Mouse (Mus musculus): ENCODE measurements around the gene Rimbp2. TPM values are rescaled to one million over a fixed set of nuclear protein-coding genes. Genes with fewer than 3 reads are reported as not detected.

Rimbp2 gene
- polyA plus RNA-seq, 1 experiment: not detected

- no peak for TF ChIP-seq CTCF (IDR thresholded peaks at IDR 0.05; ENCODE audit: extremely low read depth, insufficient read depth, insufficient read length, insufficient replicate concordance)
- TF ChIP-seq POLR2A (IDR thresholded peaks at IDR 0.05; ENCODE audit: low read depth, low read length): no peak
- WGBS: 79% methylated on average over 12 of the region's 12 CpGs
- DNase-seq (ENCODE audit: low read depth in 1 of 2, low spot score in 2 of 2): no peak
Observed at GRCm38 (mm10) chr5:128810006-128810405, 143.3 kb downstream of the Rimbp2 start.

GRCm38 (mm10) chr5:128809406-128809805 lies 143.9 kb downstream of the Rimbp2 start:
- no peak overlapping the region for H3K4me3 ChIP-seq (ENCODE audit: extremely low read depth, insufficient read depth, insufficient read length)
- no peak for DNase-seq (ENCODE audit: low read depth in 1 of 2, low spot score in 2 of 2)
- H3K36me3 ChIP-seq (ENCODE audit: control insufficient read depth, insufficient read depth, low read length): no peaks in the 10 kb centered on the region
- no peaks in the 10 kb centered on the region for H3K4me1 ChIP-seq (ENCODE audit: control insufficient read depth, insufficient read depth, insufficient read length)
- H3K27ac ChIP-seq (ENCODE audit: insufficient read depth, low read length): no peak overlapping the region
- H3K27me3 ChIP-seq (ENCODE audit: control insufficient read depth, insufficient read depth, low read length): no peaks in the 10 kb centered on the region
- TF ChIP-seq POLR2A (IDR thresholded peaks at IDR 0.05; ENCODE audit: low read depth, low read length) (no peak), CTCF (IDR thresholded peaks at IDR 0.05; ENCODE audit: extremely low read depth, insufficient read depth, insufficient read length, insufficient replicate concordance) (no peak)
- WGBS: 56% methylated on average over 5 of the region's 5 CpGs

More at GRCm38 (mm10) chr5:128810006-128810405, 143.3 kb downstream of the Rimbp2 start:
- Histone ChIP-seq H3K4me1 (ENCODE audit: control insufficient read depth, insufficient read depth, insufficient read length) (no peaks in the 10 kb centered on the region), H3K4me3 (ENCODE audit: extremely low read depth, insufficient read depth, insufficient read length) (no peak overlapping the region), H3K27me3 (ENCODE audit: control insufficient read depth, insufficient read depth, low read length) (no peaks in the 10 kb centered on the region), H3K36me3 (ENCODE audit: control insufficient read depth, insufficient read depth, low read length) (no peaks in the 10 kb centered on the region), H3K27ac (ENCODE audit: insufficient read depth, low read length) (no peak overlapping the region)

GRCm38 (mm10) chr5:128808547-128809182 lies 144.6 kb downstream of the Rimbp2 start:
- TF ChIP-seq POLR2A (IDR thresholded peaks at IDR 0.05; ENCODE audit: low read depth, low read length): no peak
- no peak for TF ChIP-seq CTCF (IDR thresholded peaks at IDR 0.05; ENCODE audit: extremely low read depth, insufficient read depth, insufficient read length, insufficient replicate concordance)
- Histone ChIP-seq H3K36me3 (ENCODE audit: control insufficient read depth, insufficient read depth, low read length) (no peaks in the 10 kb centered on the region), H3K4me3 (ENCODE audit: extremely low read depth, insufficient read depth, insufficient read length) (no peak overlapping the region), H3K27ac (ENCODE audit: insufficient read depth, low read length) (no peak overlapping the region), H3K27me3 (ENCODE audit: control insufficient read depth, insufficient read depth, low read length) (no peaks in the 10 kb centered on the region), H3K4me1 (ENCODE audit: control insufficient read depth, insufficient read depth, insufficient read length) (no peaks in the 10 kb centered on the region)
- 60% methylated on average over 9 of the region's 9 CpGs for WGBS
- no peak for DNase-seq (ENCODE audit: low read depth in 1 of 2, low spot score in 2 of 2)

- 82% methylated on average over 9 of the region's 9 CpGs for WGBS
- DNase-seq (ENCODE audit: low read depth in 1 of 2, low spot score in 2 of 2): no peak
- Histone ChIP-seq H3K27me3 (ENCODE audit: control insufficient read depth, insufficient read depth, low read length) (no peaks in the 10 kb centered on the region), H3K27ac (ENCODE audit: insufficient read depth, low read length) (no peak overlapping the region), H3K4me3 (ENCODE audit: extremely low read depth, insufficient read depth, insufficient read length) (no peak overlapping the region), H3K4me1 (ENCODE audit: control insufficient read depth, insufficient read depth, insufficient read length) (no peaks in the 10 kb centered on the region), H3K36me3 (ENCODE audit: control insufficient read depth, insufficient read depth, low read length) (no peaks in the 10 kb centered on the region)
- TF ChIP-seq CTCF (IDR thresholded peaks at IDR 0.05; ENCODE audit: extremely low read depth, insufficient read depth, insufficient read length, insufficient replicate concordance) (no peak), POLR2A (IDR thresholded peaks at IDR 0.05; ENCODE audit: low read depth, low read length) (no peak)
Observed at GRCm38 (mm10) chr5:128807408-128807807, 145.9 kb downstream of the Rimbp2 start.

GRCm38 (mm10) chr5:128806296-128806998 lies 146.8 kb downstream of the Rimbp2 start:
- no peak for DNase-seq (ENCODE audit: low read depth in 1 of 2, low spot score in 2 of 2)
- Histone ChIP-seq H3K27me3 (ENCODE audit: control insufficient read depth, insufficient read depth, low read length) (no peaks in the 10 kb centered on the region), H3K4me3 (ENCODE audit: extremely low read depth, insufficient read depth, insufficient read length) (no peak overlapping the region), H3K27ac (ENCODE audit: insufficient read depth, low read length) (no peak overlapping the region), H3K4me1 (ENCODE audit: control insufficient read depth, insufficient read depth, insufficient read length) (no peaks in the 10 kb centered on the region), H3K36me3 (ENCODE audit: control insufficient read depth, insufficient read depth, low read length) (no peaks in the 10 kb centered on the region)
- WGBS: 90% methylated on average over 13 of the region's 13 CpGs
- TF ChIP-seq POLR2A (IDR thresholded peaks at IDR 0.05; ENCODE audit: low read depth, low read length): no peak
- no peak for TF ChIP-seq CTCF (IDR thresholded peaks at IDR 0.05; ENCODE audit: extremely low read depth, insufficient read depth, insufficient read length, insufficient replicate concordance)

- no peak for DNase-seq (ENCODE audit: low read depth in 1 of 2, low spot score in 2 of 2)
- H3K36me3 ChIP-seq (ENCODE audit: control insufficient read depth, insufficient read depth, low read length): no peaks in the 10 kb centered on the region
- 85% methylated on average over 2 of the region's 2 CpGs for WGBS
- H3K4me3 ChIP-seq (ENCODE audit: extremely low read depth, insufficient read depth, insufficient read length): no peak overlapping the region
- no peak overlapping the region for H3K27ac ChIP-seq (ENCODE audit: insufficient read depth, low read length)
- H3K4me1 ChIP-seq (ENCODE audit: control insufficient read depth, insufficient read depth, insufficient read length): no peaks in the 10 kb centered on the region
- TF ChIP-seq CTCF (IDR thresholded peaks at IDR 0.05; ENCODE audit: extremely low read depth, insufficient read depth, insufficient read length, insufficient replicate concordance) (no peak), POLR2A (IDR thresholded peaks at IDR 0.05; ENCODE audit: low read depth, low read length) (no peak)
- no peaks in the 10 kb centered on the region for H3K27me3 ChIP-seq (ENCODE audit: control insufficient read depth, insufficient read depth, low read length)
Observed at GRCm38 (mm10) chr5:128805092-128805491, 148.2 kb downstream of the Rimbp2 start.

GRCm38 (mm10) chr5:128800592-128800991 lies 152.7 kb downstream of the Rimbp2 start:
- Histone ChIP-seq H3K36me3 (ENCODE audit: control insufficient read depth, insufficient read depth, low read length) (no peaks in the 10 kb centered on the region), H3K4me3 (ENCODE audit: extremely low read depth, insufficient read depth, insufficient read length) (no peak overlapping the region), H3K27ac (ENCODE audit: insufficient read depth, low read length) (no peak overlapping the region), H3K4me1 (ENCODE audit: control insufficient read depth, insufficient read depth, insufficient read length) (no peaks in the 10 kb centered on the region), H3K27me3 (ENCODE audit: control insufficient read depth, insufficient read depth, low read length) (no peaks in the 10 kb centered on the region)
- no peak for DNase-seq (ENCODE audit: low read depth in 1 of 2, low spot score in 2 of 2)
- no peak for TF ChIP-seq CTCF (IDR thresholded peaks at IDR 0.05; ENCODE audit: extremely low read depth, insufficient read depth, insufficient read length, insufficient replicate concordance)
- no peak for TF ChIP-seq POLR2A (IDR thresholded peaks at IDR 0.05; ENCODE audit: low read depth, low read length)
- 91% methylated on average over 5 of the region's 5 CpGs for WGBS

Data from spleen, adult 2 months (tissue).